8 mouse cellular contexts compared by ENCODE assay signal in the genomic region with DNA sequence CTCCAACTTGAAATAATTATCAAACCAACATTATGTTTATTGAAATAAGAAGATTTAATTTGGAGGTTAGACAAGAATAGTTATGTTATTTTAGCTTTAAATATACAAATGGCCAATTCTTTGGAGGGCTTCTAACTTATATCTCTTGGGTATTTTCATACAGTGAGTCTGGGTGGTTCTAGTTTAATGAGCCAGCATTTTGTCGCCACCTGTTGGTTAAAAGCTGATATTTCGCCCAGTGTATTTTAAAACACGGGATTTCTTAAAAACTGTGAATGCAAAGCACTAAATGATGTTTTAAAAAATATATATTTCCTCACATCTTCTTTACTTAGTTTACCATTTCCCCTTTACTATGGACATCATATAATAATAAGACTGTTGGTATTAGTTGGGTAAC.
A peak's percentile ranks its signal among the peaks of the same experiment; 100 is the strongest.
DNase-seq lines count a peak whose midpoint lies in the region; ATAC-seq and TF ChIP-seq lines count a peak whose summit lies in the region.

No protein-coding gene starts in this region.

- ATAC-seq in lung, embryonic 14.5 days (ENCODE audit: insufficient read depth): no peak

- no peaks in the 10 kb centered on the region for H3K9me3 ChIP-seq in lung, embryonic 14.5 days (ENCODE audit: low read depth, low read length)

- H3K4me2 ChIP-seq in lung, embryonic 14.5 days: no peak overlapping the region

- intact Hi-C loops in heart, adult 2 months (cut with DNase I): loop anchor here (5.0 to 10.0 kb wide), 3 partner anchors 218 to 351 kb away; no protein-coding TSS in a partner anchor

- H3K36me3 ChIP-seq in heart, adult 2 months (ENCODE audit: control insufficient read depth, insufficient read depth, low read length): no peaks in the 10 kb centered on the region
- no peaks in the 10 kb centered on the region for H3K36me3 ChIP-seq in lung, embryonic 14.5 days (ENCODE audit: insufficient read depth)

- 6% methylated on average over 3 of the region's 3 CpGs for WGBS in heart, adult 2 months
- 5% methylated on average over 3 of the region's 3 CpGs for WGBS in lung, embryonic 14.5 days

- no peak overlapping the region for H3K27ac ChIP-seq in heart, adult 2 months
- H3K27ac ChIP-seq in lung, embryonic 14.5 days (ENCODE audit: low read depth): no peak overlapping the region

- H3K9ac ChIP-seq in heart, adult 2 months (ENCODE audit: low read depth, low read length): no peak overlapping the region
- no peak overlapping the region for H3K9ac ChIP-seq in lung, embryonic 14.5 days

- H3K79me2 ChIP-seq in heart, adult 2 months (replicated peaks; ENCODE audit: control insufficient read depth, insufficient read depth, low read length): no peaks in the 10 kb centered on the region

- H3K4me3 ChIP-seq in heart, adult 2 months: no peak overlapping the region
- no peak overlapping the region for H3K4me3 ChIP-seq in lung, embryonic 14.5 days (ENCODE audit: low read depth, low read length)

- peak; percentile 76 for TF ChIP-seq CTCF in heart, adult 2 months (IDR thresholded peaks at IDR 0.05)
- TF ChIP-seq CTCF in lung, embryonic 14.5 days (IDR thresholded peaks at IDR 0.05; ENCODE audit: low read depth): peak; percentile 64
- TF ChIP-seq CTCF in brain, embryonic 14.5 days (IDR thresholded peaks at IDR 0.05; ENCODE audit: borderline replicate concordance, extremely low read depth, insufficient read depth, insufficient read length): peak; percentile 31; the same call in 1 of the 2 replicates

- H3K27me3 ChIP-seq in heart, adult 2 months (ENCODE audit: control insufficient read depth, insufficient read depth, low read length): no peaks in the 10 kb centered on the region
- no peaks in the 10 kb centered on the region for H3K27me3 ChIP-seq in lung, embryonic 14.5 days (ENCODE audit: insufficient read depth, low read length)

- no peak for TF ChIP-seq POLR2A in heart, adult 2 months (IDR thresholded peaks at IDR 0.05; ENCODE audit: insufficient read depth, low read depth, low read length)
- TF ChIP-seq POLR2A in brain, embryonic 14.5 days (IDR thresholded peaks at IDR 0.05; ENCODE audit: borderline replicate concordance, extremely low read depth, insufficient read depth, insufficient read length, poor library complexity, severe bottlenecking): no peak

- TF ChIP-seq EP300 in heart, adult 2 months (IDR thresholded peaks at IDR 0.05; ENCODE audit: insufficient read depth, low read depth, low read length): no peak

- no peaks in the 10 kb centered on the region for H3K4me1 ChIP-seq in heart, adult 2 months (ENCODE audit: control insufficient read depth, insufficient read depth, low read length)
- H3K4me1 ChIP-seq in lung, embryonic 14.5 days (ENCODE audit: insufficient read depth): no peaks in the 10 kb centered on the region

- DNase-seq in heart, adult 2 months: no peak
- DNase-seq in heart, adult 11 months: no peak
- DNase-seq in lung, embryonic 14.5 days: peak; percentile 83
- no peak for DNase-seq in lung, adult 18-20 months
- DNase-seq in brain, embryonic 14.5 days (ENCODE audit: low read depth): peak; percentile 59
- peak; percentile 13 for DNase-seq in lung, postnatal 14 days
- DNase-seq in ovary, postnatal 10 days (ENCODE audit: low spot score): no peak
- DNase-seq in yolk sac, embryonic 10.5 days (ENCODE audit: low spot score): no peak

Comparison
In these comparisons a context has a peak if more than half of its experiments do, and no peak if none do; other contexts are left out.
1. DNase-seq: peak in lung, embryonic 14.5 days (single experiment), brain, embryonic 14.5 days (single experiment) and lung, postnatal 14 days (single experiment); none in heart, adult 2 months (0 of 2), heart, adult 11 months (single experiment), lung, adult 18-20 months (0 of 2), ovary, postnatal 10 days (single experiment) and yolk sac, embryonic 10.5 days (single experiment).
2. Peak in every context shown above with its lines, with median percentiles within 50 percentile points of each other: CTCF ChIP-seq.